Mouse (Mus musculus) layer of hippocampus, adult 2 months (tissue): ENCODE measurements around the gene Snrnp35. TPM values are rescaled to one million over a fixed set of nuclear protein-coding genes. Genes with fewer than 3 reads are reported as not detected.
A peak's percentile ranks its signal among the peaks of the same experiment; 100 is the strongest.

ENCODE experiments used
- DNase-seq, 2 experiments: peaks; one replicate each; pipeline ENCODE4 v3.0.0; 2022; ENCODE audit warnings: low spot score in 2 of 2
- H3K27ac ChIP-seq: fragments of 200-600 bp; 2 replicates; pipeline ENCODE4 v1.8.1; 2022
- H3K4me3 ChIP-seq: fragments of 200-600 bp; 2 replicates; pipeline ENCODE4 v1.8.1; 2022; ENCODE audit warnings: mild to moderate bottlenecking
- CTCF ChIP-seq: fragments of 200-600 bp; conservative IDR thresholded peaks from 2 replicates; pipeline ENCODE4 v1.8.1; 2022; ENCODE audit warnings: antibody characterized with exemption, mild to moderate bottlenecking, moderate library complexity
- total RNA-seq, 2 experiments: library from RNA; stranded (reverse); gene quantifications; 2 replicates each; pipeline ENCODE4 v1.2.3; 2021

The Snrnp35 gene
- total RNA-seq, 2 experiments from 2014 or later: 25.7 to 25.9 TPM

- peak overlapping the region; percentile 94 for H3K27ac ChIP-seq
- H3K4me3 ChIP-seq: no peak overlapping the region
- DNase-seq: no peak
- TF ChIP-seq CTCF: no peak
Measured at GRCm38 (mm10) chr5:124515789-124516188, 32.9 kb downstream of the Snrnp35 start.

GRCm38 (mm10) chr5:124518648-124519047 lies 35.7 kb downstream of the Snrnp35 start:
- peak; percentile 67 for TF ChIP-seq CTCF
- Histone ChIP-seq H3K4me3 (no peak overlapping the region), H3K27ac (peak overlapping the region; percentile 94)
- peak; percentile 86 to 88 for DNase-seq

- no peak for DNase-seq
- Histone ChIP-seq H3K27ac (peak overlapping the region; percentile 94), H3K4me3 (no peak overlapping the region)
- TF ChIP-seq CTCF: no peak
Measured at GRCm38 (mm10) chr5:124521588-124521987, 38.7 kb downstream of the Snrnp35 start.

GRCm38 (mm10) chr5:124523032-124523431 lies 40.1 kb downstream of the Snrnp35 start:
- no peak overlapping the region for H3K4me3 ChIP-seq
- TF ChIP-seq CTCF: peak; percentile 62
- no peak for DNase-seq
- no peak overlapping the region for H3K27ac ChIP-seq

- H3K27ac ChIP-seq: peak overlapping the region; percentile 96
- DNase-seq: no peak
- H3K4me3 ChIP-seq: no peak overlapping the region
- TF ChIP-seq CTCF: no peak
Measured at GRCm38 (mm10) chr5:124524943-124525342, 42.0 kb downstream of the Snrnp35 start.

GRCm38 (mm10) chr5:124528351-124528750 lies 45.4 kb downstream of the Snrnp35 start:
- peak overlapping the region; percentile 96 for H3K27ac ChIP-seq

GRCm38 (mm10) chr5:124528791-124529190 lies 45.9 kb downstream of the Snrnp35 start:
- Histone ChIP-seq H3K27ac (peak overlapping the region; percentile 96), H3K4me3 (peak overlapping the region; percentile 69)
- DNase-seq: no peak
- TF ChIP-seq CTCF: no peak

More at GRCm38 (mm10) chr5:124528351-124528750, 45.4 kb downstream of the Snrnp35 start:
- no peak for DNase-seq
- H3K4me3 ChIP-seq: peak overlapping the region; percentile 69
- TF ChIP-seq CTCF: no peak

GRCm38 (mm10) chr5:124529191-124529651 lies 46.3 kb downstream of the Snrnp35 start:
- DNase-seq: no peak
- H3K4me3 ChIP-seq: peak overlapping the region; percentile 69
- peak overlapping the region; percentile 96 for H3K27ac ChIP-seq
- TF ChIP-seq CTCF: no peak

- no peak for DNase-seq
- Histone ChIP-seq H3K27ac (peak overlapping the region; percentile 96), H3K4me3 (peak overlapping the region; percentile 69)
- no peak for TF ChIP-seq CTCF
Measured at GRCm38 (mm10) chr5:124529697-124530096, 46.8 kb downstream of the Snrnp35 start.

GRCm38 (mm10) chr5:124530655-124531582 lies 48.0 kb downstream of the Snrnp35 start, which contains the start of gene Rilpl1:
Rilpl1 (minus strand) TSS chr5:124531391.
- DNase-seq: peak; percentile 72 to 80
- peak within 1 kb of the TSS; percentile 69 for H3K4me3 ChIP-seq
- no peak for TF ChIP-seq CTCF
- peak within 1 kb of the TSS; percentile 96 for H3K27ac ChIP-seq

GRCm38 (mm10) chr5:124531583-124531930 lies 48.6 kb downstream of the Snrnp35 start:
- no peak for DNase-seq
- TF ChIP-seq CTCF: 0 out of 2 replicates have a peak, but pooled peaks have one; percentile 5
- Histone ChIP-seq H3K4me3 (peak overlapping the region; percentile 69), H3K27ac (peak overlapping the region; percentile 96)

GRCm38 (mm10) chr5:124532451-124532850 lies 49.5 kb downstream of the Snrnp35 start:
- no peak for TF ChIP-seq CTCF
- DNase-seq: no peak
- Histone ChIP-seq H3K4me3 (no peak overlapping the region), H3K27ac (peak overlapping the region; percentile 96; the same call in 1 of the 2 replicates)

GRCm38 (mm10) chr5:124535016-124535415 lies 52.1 kb downstream of the Snrnp35 start:
- no peak for DNase-seq
- Histone ChIP-seq H3K27ac (no peak overlapping the region), H3K4me3 (no peak overlapping the region)
- no peak for TF ChIP-seq CTCF
